Mouse (Mus musculus): Measurements from ENCODE around the gene Hdac7. TPM values are rescaled to one million over a fixed set of nuclear protein-coding genes. Genes with fewer than 3 reads are reported as not detected.
A peak's percentile ranks its signal among the peaks of the same experiment; 100 is the strongest.

The Hdac7 gene
- polyA plus RNA-seq, 1 experiment from 2014 or later, result 26.6 TPM

DNA sequence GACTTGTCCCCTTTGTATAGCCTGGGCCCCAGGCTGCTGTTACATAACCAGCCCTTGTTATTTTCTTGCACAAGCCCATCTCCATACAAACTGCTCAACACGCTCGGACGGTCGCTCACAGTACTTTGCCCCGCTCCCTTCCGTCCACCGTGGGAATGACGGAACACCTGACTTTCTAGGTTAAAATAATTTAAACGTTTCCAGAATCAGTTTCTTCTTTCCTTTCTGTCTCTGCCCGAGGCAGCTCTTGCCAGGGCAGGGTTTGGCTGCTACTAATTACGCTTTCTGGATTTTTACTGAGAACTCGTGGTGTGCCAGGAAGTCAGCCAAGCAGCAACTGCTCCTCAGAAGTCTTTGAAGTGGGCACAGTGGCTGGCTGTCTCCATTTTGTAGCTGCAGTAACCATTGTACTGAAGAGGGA lies 63.7 kb downstream of the Hdac7 start:
- WGBS, result 50% methylated on average over 12 of the region's 12 CpGs
- H3K4me2 ChIP-seq (replicated peaks), result no peak overlapping the region
- no peak for ATAC-seq (replicated peaks)

DNA sequence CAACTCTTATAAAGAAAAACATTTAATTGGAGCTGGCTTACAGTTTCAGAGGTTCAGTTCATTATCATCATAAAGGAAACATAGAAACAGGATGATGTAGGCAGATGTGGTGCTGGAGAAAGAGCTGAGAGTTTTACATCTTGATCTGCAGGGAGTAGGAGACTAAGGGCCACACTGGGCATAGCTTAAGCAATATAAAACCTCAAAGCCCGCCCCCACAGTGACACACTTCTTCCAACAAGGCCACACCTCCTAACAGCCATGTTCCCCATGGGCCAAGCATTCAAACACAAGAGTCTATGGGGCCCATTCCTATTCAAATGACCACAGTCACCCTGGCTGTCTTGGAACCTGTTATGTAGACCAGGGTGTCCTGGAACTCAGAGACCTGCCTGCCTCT lies 64.7 kb downstream of the Hdac7 start:
- H3K4me1 ChIP-seq, result peaks cover 25% of the 10 kb centered on the region
- no peak for ATAC-seq (replicated peaks)
- H3K9me3 ChIP-seq, result no peaks in the 10 kb centered on the region
- H3K36me3 ChIP-seq, result no peaks in the 10 kb centered on the region
- H3K27me3 ChIP-seq, result peaks cover 10% of the 10 kb centered on the region; the same call in 1 of the 2 replicates
- H3K27ac ChIP-seq (replicated peaks), result no peak overlapping the region
- 87% methylated on average over 1 of the region's 1 CpGs for WGBS
- H3K4me3 ChIP-seq, result no peak overlapping the region
- H3K9ac ChIP-seq (replicated peaks), result no peak overlapping the region
- H3K4me2 ChIP-seq (replicated peaks), result no peak overlapping the region

More for the DNA sequence above, 63.7 kb downstream of the Hdac7 start:
- H3K27me3 ChIP-seq, result peaks cover 10% of the 10 kb centered on the region; the same call in 1 of the 2 replicates
- no peaks in the 10 kb centered on the region for H3K9me3 ChIP-seq
- H3K27ac ChIP-seq (replicated peaks), result peak overlapping the region; percentile 7; the same call in 1 of the 2 replicates
- peaks cover 30% of the 10 kb centered on the region for H3K4me1 ChIP-seq
- no peak overlapping the region for H3K9ac ChIP-seq (replicated peaks)
- no peak overlapping the region for H3K4me3 ChIP-seq
- H3K36me3 ChIP-seq, result no peaks in the 10 kb centered on the region

DNA sequence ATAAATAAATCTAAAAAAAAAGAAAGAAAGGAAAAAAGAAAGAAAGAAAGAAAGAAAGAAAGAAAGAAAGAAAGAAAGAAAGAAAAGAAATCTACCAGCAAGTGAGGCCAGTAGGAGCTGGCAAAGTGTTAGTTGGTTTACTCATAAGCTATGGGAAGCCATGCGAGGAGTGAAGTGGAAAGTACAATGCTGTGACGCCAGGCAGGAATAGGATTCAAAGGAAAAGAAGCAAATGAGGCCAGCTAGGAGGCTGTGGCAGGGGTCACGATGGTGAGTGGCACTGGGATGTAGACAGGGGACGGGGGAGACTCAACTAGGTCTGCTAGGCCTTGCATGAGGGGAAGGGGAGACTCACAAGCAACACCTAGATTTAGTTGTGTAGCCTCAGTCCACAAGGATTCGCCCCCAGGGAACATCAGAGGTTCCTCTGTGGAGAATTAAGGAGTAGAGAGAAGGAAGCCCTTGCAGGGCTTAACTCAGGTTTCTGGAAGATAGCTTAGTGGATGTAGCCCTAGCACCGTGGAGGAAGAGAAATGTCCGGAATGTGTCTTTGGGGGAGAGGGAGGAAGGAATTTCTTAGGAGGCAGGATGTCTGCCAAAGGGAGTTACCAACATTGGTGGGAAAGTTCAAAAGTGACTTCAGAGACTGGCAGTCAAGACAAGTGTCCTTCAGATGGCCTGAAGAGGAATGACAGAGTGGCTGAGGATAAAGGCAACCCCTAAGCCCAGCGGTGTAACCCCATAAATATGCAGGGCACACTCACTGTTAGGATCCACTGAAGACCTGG lies 65.8 kb downstream of the Hdac7 start, which contains the start of gene Slc48a1:
Gene Slc48a1, plus strand, starts transcription at position 210 of the 788 bp plus-strand sequence.
- no peaks in the 10 kb centered on the region for H3K36me3 ChIP-seq
- no peak within 1 kb of the TSS for H3K27ac ChIP-seq (replicated peaks)
- no peak within 1 kb of the TSS for H3K9ac ChIP-seq (replicated peaks)
- peaks cover 10% of the 10 kb centered on the region; the same call in 1 of the 2 replicates for H3K27me3 ChIP-seq
- no peak within 1 kb of the TSS for H3K4me2 ChIP-seq (replicated peaks)
- 75% methylated on average over 8 of the region's 8 CpGs for WGBS
- peaks cover 25% of the 10 kb centered on the region for H3K4me1 ChIP-seq
- H3K4me3 ChIP-seq, result no peak within 1 kb of the TSS
- H3K9me3 ChIP-seq, result no peaks in the 10 kb centered on the region
- ATAC-seq (replicated peaks), result no peak

DNA sequence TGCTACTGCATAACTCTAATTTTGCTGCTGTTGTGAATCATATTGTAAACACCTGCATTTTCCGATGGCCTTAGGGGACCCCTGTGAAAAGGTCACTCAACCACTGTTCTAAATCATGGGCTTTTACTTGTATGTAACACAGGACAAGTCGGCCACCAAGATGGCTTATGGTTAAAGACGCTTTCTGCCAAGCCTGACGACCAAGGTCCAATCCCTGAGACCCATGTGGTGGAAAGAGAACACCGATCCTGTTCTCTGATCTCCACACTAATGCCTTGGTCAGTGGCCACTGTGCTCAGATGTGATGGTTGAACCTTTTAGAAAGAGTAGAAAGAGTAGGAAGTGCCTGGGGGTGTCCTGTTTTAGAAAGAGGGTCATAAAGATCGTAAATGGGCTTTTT lies 67.4 kb downstream of the Hdac7 start:
- 89% methylated on average over 6 of the region's 6 CpGs for WGBS
- H3K9me3 ChIP-seq, result no peaks in the 10 kb centered on the region
- H3K4me2 ChIP-seq (replicated peaks), result no peak overlapping the region
- no peak overlapping the region for H3K27ac ChIP-seq (replicated peaks)
- no peak overlapping the region for H3K9ac ChIP-seq (replicated peaks)
- ATAC-seq (replicated peaks), result no peak
- no peaks in the 10 kb centered on the region for H3K27me3 ChIP-seq
- no peaks in the 10 kb centered on the region for H3K36me3 ChIP-seq
- no peak overlapping the region for H3K4me3 ChIP-seq
- peaks cover 21% of the 10 kb centered on the region for H3K4me1 ChIP-seq

DNA sequence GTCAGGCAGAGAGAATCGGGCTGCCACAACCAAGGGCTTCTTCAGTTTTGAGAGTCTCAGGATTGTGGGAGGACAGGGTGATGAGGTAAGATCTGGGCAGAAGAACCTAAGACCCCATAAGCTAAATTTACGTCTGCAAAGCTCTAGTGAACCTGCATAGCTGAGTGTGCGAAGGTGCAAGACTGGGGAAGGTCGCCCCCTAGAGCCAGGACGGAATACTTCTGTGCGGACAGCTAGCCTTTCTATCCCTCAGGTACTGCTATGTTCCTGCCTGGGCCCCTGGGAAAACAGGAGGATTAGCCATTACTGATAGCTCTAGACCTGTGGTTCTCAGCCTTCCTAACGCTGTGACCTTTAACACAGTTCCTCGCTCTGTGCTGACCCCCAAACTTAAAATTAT lies 67.8 kb downstream of the Hdac7 start:
- Histone ChIP-seq H3K4me1 (peaks cover 17% of the 10 kb centered on the region; the same call in 1 of the 2 replicates), H3K9me3 (no peaks in the 10 kb centered on the region), H3K4me3 (no peak overlapping the region), H3K36me3 (no peaks in the 10 kb centered on the region), H3K9ac (replicated peaks) (no peak overlapping the region), H3K27ac (replicated peaks) (no peak overlapping the region), H3K4me2 (replicated peaks) (no peak overlapping the region), H3K27me3 (no peaks in the 10 kb centered on the region)
- WGBS, result 7% methylated on average over 8 of the region's 8 CpGs
- no peak for ATAC-seq (replicated peaks)

DNA sequence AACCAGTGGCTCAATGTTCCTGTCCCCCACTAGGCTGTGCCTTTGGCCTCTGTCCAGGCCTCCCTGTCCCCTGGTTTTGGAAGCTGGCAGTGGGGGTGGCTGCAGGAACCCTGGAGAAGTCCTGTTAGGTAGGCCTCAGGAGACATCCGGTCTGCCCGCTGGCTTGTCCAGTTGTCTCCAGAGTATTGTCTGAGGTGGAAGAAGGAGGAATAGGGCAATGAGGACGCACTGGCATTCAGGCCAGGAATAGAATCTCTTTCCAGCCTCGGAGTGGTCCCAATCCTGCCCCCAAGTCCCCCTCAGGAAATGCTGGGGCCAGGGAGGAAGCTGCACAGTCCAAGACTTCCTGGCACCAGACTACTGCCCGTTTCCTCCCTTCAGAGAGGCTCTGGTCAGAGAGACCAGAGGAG lies 70.3 kb downstream of the Hdac7 start:
- Histone ChIP-seq H3K9ac (replicated peaks) (no peak overlapping the region), H3K27me3 (peaks cover 8% of the 10 kb centered on the region; the same call in 1 of the 2 replicates), H3K9me3 (no peaks in the 10 kb centered on the region), H3K4me3 (no peak overlapping the region), H3K36me3 (no peaks in the 10 kb centered on the region), H3K27ac (replicated peaks) (0 out of 2 replicates have a peak overlapping the region, but pooled peaks have one; percentile 11), H3K4me2 (replicated peaks) (no peak overlapping the region), H3K4me1 (0 out of 2 replicates have a peak, but pooled peaks cover 6% of the 10 kb centered on the region)
- no peak for ATAC-seq (replicated peaks)
- 72% methylated on average over 5 of the region's 5 CpGs for WGBS

DNA sequence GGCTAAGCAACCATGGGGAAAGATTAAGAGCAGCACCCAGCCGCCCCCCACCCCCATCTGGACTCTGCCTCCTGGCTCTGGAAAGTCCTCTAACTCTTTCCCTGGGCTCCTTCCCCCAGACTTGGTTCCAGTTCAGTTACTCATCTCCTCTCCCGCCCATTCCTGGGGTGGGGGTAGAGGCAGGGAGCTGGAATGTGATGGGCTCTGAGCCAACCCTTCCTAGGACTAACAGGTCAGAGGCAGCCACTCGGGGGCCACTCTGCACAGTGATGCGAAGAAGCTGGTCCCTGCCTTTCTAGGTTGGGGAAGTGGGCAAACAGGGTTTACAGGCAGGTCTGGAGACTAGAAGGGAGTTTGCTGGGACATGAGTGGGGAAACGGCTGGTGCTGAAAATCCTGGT lies 71.2 kb downstream of the Hdac7 start:
- no peaks in the 10 kb centered on the region for H3K9me3 ChIP-seq
- H3K4me1 ChIP-seq, result peaks cover 11% of the 10 kb centered on the region
- WGBS, result 32% methylated on average over 5 of the region's 5 CpGs
- no peak overlapping the region for H3K4me3 ChIP-seq
- peak overlapping the region; percentile 19; the same call in 1 of the 2 replicates for H3K27ac ChIP-seq (replicated peaks)
- peaks cover 12% of the 10 kb centered on the region; the same call in 1 of the 2 replicates for H3K27me3 ChIP-seq
- no peak for ATAC-seq (replicated peaks)
- no peak overlapping the region for H3K4me2 ChIP-seq (replicated peaks)
- no peak overlapping the region for H3K9ac ChIP-seq (replicated peaks)
- no peaks in the 10 kb centered on the region for H3K36me3 ChIP-seq

DNA sequence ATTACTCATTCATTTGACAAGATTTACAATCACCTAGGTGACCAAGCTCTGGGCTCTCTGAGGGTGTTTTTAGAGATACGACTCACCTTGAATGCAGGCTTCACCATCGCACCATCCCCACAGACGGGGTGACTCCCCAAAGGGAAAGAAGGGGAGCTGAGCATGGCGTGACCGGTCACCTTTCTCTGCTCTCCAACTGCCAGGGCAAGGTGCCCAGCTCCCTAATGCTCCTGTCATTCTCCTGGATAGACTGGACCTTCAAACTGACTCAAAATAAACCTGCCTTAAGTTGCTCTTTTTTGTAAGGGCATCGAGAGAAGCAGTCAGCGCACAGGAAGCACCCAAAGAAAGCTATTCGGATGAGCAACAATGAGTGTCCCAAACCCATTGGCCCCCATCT lies 74.0 kb downstream of the Hdac7 start:
- WGBS, result 72% methylated on average over 8 of the region's 8 CpGs
- no peak for ATAC-seq (replicated peaks)
- no peaks in the 10 kb centered on the region for H3K9me3 ChIP-seq
- H3K36me3 ChIP-seq, result no peaks in the 10 kb centered on the region
- peaks cover 36% of the 10 kb centered on the region for H3K4me1 ChIP-seq
- no peak overlapping the region for H3K4me3 ChIP-seq
- H3K27ac ChIP-seq (replicated peaks), result no peak overlapping the region
- H3K27me3 ChIP-seq, result peaks cover 18% of the 10 kb centered on the region
- no peak overlapping the region for H3K9ac ChIP-seq (replicated peaks)
- H3K4me2 ChIP-seq (replicated peaks), result no peak overlapping the region

DNA sequence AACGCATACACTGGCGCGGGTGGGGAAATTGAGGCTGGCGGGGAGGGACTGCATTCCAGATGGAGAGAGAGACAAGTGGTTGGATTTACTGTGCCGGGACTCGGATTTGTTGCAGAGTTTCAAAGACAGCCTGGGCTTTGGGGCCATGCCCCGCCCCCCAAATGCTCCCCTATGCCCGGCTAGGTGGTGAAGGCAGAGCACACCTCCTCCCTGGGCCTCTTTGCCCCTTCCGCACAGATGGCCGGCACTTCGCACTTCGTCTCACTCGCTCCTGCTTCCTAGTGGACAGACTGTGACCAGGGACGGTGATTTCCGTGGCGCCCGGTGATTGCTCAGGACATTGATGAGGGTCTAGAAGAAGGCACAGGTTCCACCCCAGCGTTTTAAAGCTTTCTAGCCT lies 76.1 kb downstream of the Hdac7 start:
- Histone ChIP-seq H3K27me3 (peaks cover 21% of the 10 kb centered on the region), H3K9ac (replicated peaks) (peak overlapping the region; percentile 41), H3K4me2 (replicated peaks) (peak overlapping the region; percentile 91), H3K36me3 (no peaks in the 10 kb centered on the region), H3K4me3 (peak overlapping the region; percentile 46), H3K27ac (replicated peaks) (peak overlapping the region; percentile 25; the same call in 1 of the 2 replicates), H3K4me1 (peaks cover 36% of the 10 kb centered on the region), H3K9me3 (no peaks in the 10 kb centered on the region)
- WGBS, result 2% methylated on average over 18 of the region's 18 CpGs
- ATAC-seq (replicated peaks), result peak; percentile 3; the same call in 1 of the 2 replicates

DNA sequence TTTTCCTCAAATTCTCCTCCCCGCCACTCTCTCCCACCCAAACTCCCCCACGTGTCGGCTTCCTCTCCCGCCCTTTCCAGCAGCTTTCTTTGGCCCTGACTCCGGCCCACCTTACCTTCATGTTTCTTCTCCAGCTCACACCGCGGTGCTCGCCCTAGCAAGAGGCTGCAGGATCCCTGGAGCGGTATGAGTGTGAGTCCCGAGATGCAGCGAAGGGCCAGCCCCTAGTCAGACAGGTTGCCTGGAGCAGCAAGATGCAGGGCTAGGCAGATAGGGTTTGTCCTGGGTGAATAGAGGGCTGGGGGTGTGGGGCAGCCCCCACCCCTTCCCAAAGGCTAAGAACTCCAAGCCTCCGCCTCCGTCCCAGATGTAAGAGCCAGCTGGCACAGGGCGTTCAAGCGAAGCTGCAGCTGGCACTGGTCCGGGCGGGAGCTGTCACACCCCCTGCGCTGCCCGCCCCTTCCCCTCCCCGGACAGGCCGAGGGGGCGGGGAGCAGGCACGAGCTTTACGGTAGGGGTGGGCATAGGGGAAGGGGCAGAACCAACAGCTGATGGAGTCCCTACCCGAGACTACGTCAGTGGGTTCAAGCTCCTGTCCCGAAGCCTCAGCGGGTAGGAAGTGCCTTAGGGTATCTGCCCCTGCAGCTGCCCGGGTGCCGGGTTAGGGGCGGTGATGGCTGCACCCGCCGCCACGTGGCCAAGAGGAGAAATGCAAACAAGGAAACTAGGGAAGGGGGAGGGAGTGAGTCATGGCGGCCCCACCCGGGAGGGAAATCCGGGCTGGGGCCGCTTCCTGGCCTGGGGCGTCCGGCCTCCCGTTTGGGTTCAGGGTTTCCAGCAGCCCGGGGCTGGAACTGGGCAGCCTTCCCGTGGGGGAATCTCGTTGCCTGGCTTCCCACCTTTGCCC lies 76.8 kb downstream of the Hdac7 start, which contains the start of gene Rapgef3:
Gene Rapgef3, minus strand, starts transcription at position 693 of the 907 bp plus-strand sequence.
- under 1% methylated on average over 44 of the region's 44 CpGs for WGBS

DNA sequence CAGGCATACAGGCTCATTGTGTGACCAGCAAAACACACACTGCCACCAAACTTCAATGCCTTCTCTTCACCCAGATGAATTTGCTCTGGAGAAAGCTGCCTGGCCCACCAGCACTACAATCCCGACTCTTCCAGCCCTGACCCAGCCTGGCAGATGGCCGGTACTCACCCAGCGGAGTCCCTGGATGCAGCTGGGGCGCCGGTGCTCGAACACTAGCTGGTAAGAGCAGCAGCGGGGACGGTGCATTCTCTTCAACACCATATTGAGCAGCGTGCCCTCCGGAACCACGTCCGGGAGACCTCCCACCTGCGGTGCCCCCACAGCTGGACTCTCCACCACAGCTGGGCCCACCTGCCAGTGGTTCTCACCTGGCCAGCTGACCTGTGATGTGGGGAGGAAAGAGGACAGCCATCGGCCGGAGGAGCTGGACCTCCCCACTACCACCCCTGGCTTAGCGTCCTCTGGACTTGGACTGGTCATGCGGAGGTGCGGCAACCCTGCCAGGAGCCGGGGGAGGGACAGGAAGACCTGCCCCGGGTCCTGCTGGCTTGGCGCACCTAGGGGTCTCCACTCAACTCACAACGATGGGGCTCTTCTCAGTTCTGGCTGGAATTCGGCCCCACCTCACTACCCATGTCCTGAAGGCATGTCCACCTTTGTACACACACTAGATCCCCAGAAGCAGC lies 77.6 kb downstream of the Hdac7 start:
- H3K9me3 ChIP-seq, result no peaks in the 10 kb centered on the region
- H3K4me2 ChIP-seq (replicated peaks), result peak overlapping the region; percentile 91
- H3K9ac ChIP-seq (replicated peaks), result peak overlapping the region; percentile 41
- H3K4me3 ChIP-seq, result peak overlapping the region; percentile 46
- H3K36me3 ChIP-seq, result no peaks in the 10 kb centered on the region
- peak overlapping the region; percentile 29 for H3K27ac ChIP-seq (replicated peaks)
- 6% methylated on average over 23 of the region's 23 CpGs for WGBS
- H3K27me3 ChIP-seq, result peaks cover 21% of the 10 kb centered on the region
- peaks cover 32% of the 10 kb centered on the region for H3K4me1 ChIP-seq
- 0 out of 2 replicates have a peak, but pooled peaks have one; percentile 5 for ATAC-seq (replicated peaks)

More for the DNA sequence above, 76.8 kb downstream of the Hdac7 start, which contains the start of gene Rapgef3:
- Histone ChIP-seq H3K4me1 (peaks cover 32% of the 10 kb centered on the region), H3K9ac (replicated peaks) (peak within 1 kb of the TSS; percentile 41), H3K9me3 (no peaks in the 10 kb centered on the region), H3K4me3 (peak within 1 kb of the TSS; percentile 46), H3K27me3 (peaks cover 21% of the 10 kb centered on the region), H3K4me2 (replicated peaks) (peak within 1 kb of the TSS; percentile 91), H3K27ac (replicated peaks) (peak within 1 kb of the TSS; percentile 42), H3K36me3 (no peaks in the 10 kb centered on the region)
- ATAC-seq (replicated peaks), result peak; percentile 83

Measured in forebrain, embryonic 15.5 days (tissue).